Mouse (Mus musculus) E14TG2a.4 (cell line): ENCODE measurements around the gene Tmem164.

Experiments used
- CTCF ChIP-seq: conservative IDR thresholded peaks from 2 replicates; pipeline ENCODE4 v1.5.1; 2014; ENCODE audit warnings: low read length
- NANOG ChIP-seq: IDR thresholded peaks from 2 replicates; pipeline ENCODE4 v1.6.1; 2014; ENCODE audit warnings: borderline replicate concordance, low read length, mixed read lengths
- POU5F1 ChIP-seq: IDR thresholded peaks from 2 replicates; pipeline ENCODE4 v1.6.1; 2014; ENCODE audit warnings: low read length, borderline replicate concordance

DNA sequence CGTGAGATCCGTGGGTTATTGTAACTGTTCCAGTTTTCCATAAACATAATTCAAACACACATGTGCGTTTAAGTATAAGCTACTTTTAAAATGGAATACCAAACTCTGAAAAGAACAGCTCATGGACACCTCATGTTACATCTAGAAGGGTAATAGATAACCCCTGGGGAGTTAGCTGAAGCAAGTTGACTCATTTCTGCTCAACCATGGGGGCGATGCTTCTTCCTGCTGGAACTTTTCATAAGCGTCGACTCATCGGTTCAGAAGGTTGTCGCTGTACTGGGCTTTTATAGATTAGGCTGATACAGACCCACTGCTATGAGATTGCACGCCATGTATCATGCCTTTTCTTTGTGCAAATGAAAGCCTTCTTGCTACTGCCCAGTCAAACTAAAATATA is 166.8 kb downstream of the Tmem164 start:
- TF ChIP-seq CTCF: no peak
- TF ChIP-seq POU5F1: no peak
- TF ChIP-seq NANOG: no peak
